Mouse (Mus musculus) cerebellum, postnatal 36 days (tissue): ENCODE measurements around the gene Polr3h.
A peak's percentile ranks its signal among the peaks of the same experiment; 100 is the strongest.
"Not testable (repeated sequence)": the region's sequence is repeated elsewhere in the genome, so short reads cannot be mapped to it uniquely, and the experiment has no call there.

ENCODE experiments used
- DNase-seq, 2 experiments: peaks; one replicate each; pipeline ENCODE4 v3.0.0; 2021 to 2022; ENCODE audit warnings: mixed read lengths in 2 of 2

Gene Polr3h

DNA sequence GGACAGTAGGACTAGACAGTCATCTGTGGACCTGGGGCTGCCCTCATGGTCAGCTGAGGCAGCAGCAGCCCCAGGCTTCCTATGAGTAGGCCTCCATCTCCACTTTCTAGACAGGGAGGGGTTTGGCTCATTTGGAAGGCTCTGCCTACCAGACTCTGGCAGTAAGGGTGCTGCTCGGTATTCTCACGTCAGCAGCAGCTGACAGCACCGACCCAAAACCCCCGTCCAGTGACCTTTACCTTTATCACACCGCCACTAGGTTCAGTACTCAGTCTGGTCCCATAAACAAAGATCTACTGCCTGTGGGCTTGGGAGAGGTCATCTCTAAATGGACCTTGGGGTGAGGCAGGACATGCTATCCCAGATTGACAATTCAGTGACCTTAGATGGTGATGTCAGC lies 10.4 kb downstream of the Polr3h start:
- DNase-seq = no peak

DNA sequence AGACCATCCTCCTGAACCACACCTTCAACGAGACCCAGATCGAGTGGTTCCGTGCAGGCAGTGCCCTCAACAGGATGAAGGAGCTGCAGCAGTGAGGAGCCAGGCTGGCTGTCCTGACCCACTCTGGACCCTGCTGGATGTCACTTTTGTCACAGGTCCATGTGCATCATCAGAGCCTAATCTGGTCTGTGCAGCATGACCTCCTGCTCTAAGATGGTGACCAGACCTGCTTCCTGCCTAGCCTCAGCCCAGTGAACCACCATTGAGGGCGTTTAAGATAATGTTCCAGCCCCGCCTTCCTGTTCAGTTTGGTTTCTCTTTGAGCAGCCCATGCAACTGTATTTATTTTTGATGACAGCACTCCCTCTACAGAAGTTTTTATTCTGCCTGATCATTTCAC lies 11.4 kb downstream of the Polr3h start:
- DNase-seq = no peak

DNA sequence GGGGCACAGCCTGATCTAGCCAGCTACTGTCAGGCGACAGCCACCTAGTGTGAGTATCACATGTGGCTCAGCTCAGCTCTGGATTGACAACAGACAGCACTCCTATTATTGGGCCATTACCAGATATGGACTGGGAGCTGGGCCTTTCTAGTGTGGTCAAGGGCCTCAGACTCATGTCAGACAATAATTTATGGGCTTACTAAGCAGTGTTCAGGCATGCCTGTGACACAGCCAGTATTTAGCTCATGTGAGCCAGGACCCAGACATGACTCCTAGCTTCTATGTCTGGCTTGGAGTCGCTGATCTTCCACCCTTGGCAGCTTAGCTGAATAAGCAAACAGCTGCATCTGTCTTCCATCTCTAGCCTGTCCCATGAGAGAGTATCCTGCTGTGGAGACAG lies 13.5 kb downstream of the Polr3h start:
- DNase-seq = no peak

- DNase-seq = not testable (repeated sequence)
Observed at GRCm38 (mm10) chr15:81908767-81909166, 17.3 kb downstream of the Polr3h start.

- no peak for DNase-seq
Observed at GRCm38 (mm10) chr15:81907953-81908352, 18.1 kb downstream of the Polr3h start.

DNA sequence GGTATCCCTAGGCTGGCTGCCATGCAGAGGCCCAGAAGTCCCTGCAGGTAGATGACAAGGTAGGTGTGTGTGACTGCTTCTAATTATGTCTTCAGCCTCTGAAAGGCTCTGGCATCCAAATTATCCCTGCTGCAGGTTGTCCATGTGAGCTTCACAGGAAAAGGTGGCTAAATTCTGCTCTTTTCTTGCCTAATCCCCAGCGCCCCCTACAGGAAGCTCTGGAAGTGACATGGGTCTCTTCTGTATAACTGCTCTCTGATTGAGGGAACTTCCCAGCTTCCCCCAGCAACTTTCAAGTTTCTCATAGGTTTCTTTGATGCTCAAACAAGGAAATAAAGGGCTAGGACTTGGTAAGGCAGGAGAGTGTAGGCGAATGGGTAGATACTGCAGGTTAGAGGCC lies 21.1 kb downstream of the Polr3h start:
- peak; percentile 82 to 83 for DNase-seq

DNA sequence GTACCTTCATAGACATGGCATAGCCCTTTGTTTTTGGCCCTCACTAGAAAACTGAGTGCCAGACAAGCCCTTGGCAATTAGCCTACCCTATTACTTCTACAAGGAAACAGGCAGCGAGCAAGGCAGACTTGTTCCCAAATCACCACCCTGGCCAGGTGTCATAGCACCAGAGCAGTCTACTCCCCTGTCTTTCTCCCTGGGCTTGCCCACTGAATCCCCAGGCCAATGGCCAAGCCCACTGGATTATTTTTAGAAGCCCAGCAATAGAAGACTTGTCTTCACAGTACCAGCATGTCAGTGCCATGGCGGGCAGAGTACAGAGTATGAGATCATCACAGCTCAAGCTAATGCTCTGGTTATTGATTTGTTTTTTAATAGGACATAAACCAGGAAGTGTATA lies 27.3 kb downstream of the Polr3h start:
- DNase-seq = peak; percentile 49 to 61

GRCm38 (mm10) chr15:81897607-81898285 lies 28.3 kb downstream of the Polr3h start:
- DNase-seq = no peak

- DNase-seq = no peak
Observed at GRCm38 (mm10) chr15:81896407-81896806, 29.6 kb downstream of the Polr3h start.

- DNase-seq = no peak
Observed at GRCm38 (mm10) chr15:81894002-81894401, 32.0 kb downstream of the Polr3h start.

GRCm38 (mm10) chr15:81891822-81892580 lies 34.0 kb downstream of the Polr3h start:
- no peak for DNase-seq

DNA sequence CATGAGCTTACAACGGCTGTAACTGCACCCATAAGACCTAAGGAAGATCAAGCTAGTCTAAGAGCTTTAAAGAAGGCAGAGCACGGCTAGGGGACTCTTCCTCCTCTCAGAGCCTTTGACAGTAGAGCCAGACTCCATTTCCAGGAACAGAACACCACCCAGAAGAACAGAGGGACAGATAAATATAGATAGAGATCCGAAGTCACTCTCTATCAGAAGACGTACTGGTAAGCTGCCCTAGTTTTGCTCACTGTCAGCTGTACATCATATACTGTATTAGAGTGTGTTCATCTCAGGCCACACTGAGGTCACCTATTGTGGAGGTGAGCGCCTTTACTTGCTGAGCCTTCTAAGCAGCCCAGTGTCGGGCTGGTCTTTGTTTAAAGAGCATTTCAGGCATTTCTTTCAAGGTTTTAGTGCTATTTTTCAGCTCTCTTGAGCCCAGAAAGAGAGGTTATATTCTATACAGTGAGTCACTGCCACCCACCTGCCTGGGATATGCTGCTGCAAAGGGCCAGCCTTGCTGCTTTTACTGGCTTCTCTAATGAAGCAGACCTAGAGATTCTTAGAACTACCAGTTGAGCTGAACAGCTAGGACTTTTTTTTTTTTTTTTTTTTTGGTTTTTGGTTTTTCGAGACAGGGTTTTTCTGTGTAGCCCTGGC lies 34.8 kb downstream of the Polr3h start:
- no peak for DNase-seq

GRCm38 (mm10) chr15:81889175-81889574 lies 36.9 kb downstream of the Polr3h start:
- peak; percentile 73 to 74 for DNase-seq

GRCm38 (mm10) chr15:81886795-81887550 lies 39.1 kb downstream of the Polr3h start:
- no peak for DNase-seq

GRCm38 (mm10) chr15:81885418-81885934 lies 40.6 kb downstream of the Polr3h start:
- DNase-seq = no peak

DNA sequence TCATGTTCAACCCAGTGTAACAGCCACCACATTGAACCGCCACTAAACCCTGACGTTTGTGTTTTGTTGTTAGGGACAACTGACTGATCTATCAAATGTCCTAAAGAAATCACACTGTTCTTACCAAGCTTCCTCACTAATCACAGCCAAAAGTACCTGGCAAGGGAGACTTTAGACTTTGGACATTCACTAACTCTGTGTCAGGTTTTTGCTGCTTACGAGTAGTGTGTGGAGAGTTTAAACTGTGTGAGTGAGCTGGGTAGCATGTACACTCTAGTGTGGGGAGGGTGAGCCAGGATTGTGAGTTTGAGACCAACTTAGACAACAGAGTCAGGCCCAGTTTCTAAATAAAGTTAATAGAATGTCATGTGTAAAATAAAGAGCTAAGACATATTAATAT lies 43.7 kb downstream of the Polr3h start:
- DNase-seq = no peak

DNA sequence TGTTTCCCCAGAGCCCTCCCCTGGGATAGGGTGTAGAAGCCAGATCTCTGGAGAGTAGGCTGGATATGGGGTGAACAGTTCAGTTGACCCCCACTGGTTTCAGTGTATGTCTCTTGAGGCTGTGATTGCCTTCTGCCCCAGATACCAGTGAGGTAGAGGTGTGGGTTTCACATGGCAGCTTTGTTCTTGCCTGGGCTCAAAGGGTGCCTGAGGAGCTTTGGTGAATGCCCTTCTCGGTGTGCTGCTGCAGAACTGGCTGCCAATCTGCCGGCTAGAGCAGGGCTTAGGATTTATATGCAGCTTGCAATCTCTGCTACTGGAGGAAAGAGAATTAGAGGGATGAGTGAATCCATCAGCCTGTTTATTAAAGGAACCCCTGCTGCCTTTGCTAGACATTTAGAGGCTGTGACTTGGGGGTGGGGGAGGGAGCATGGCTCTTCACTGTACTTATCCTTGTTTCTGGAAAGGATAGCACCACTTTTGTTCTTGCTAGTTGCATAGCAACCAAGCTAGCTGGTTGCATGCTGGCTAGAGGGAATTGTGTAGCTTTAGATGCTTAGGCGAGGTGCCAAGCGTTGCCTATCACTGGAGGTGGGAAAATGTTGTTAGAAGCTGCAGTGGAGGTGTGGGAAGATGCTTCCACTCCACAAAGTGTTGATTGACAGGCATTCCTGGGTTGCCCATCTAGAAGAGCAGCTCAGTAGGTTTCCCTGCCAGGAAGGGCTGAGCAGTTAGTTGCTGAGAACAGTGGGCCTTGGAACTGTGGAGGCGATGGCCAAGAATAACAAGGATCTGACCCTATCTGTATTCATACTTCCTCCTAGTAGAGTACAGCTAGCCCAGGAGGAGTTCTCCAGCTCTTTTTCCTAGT lies 46.3 kb downstream of the Polr3h start:
- DNase-seq = no peak

DNA sequence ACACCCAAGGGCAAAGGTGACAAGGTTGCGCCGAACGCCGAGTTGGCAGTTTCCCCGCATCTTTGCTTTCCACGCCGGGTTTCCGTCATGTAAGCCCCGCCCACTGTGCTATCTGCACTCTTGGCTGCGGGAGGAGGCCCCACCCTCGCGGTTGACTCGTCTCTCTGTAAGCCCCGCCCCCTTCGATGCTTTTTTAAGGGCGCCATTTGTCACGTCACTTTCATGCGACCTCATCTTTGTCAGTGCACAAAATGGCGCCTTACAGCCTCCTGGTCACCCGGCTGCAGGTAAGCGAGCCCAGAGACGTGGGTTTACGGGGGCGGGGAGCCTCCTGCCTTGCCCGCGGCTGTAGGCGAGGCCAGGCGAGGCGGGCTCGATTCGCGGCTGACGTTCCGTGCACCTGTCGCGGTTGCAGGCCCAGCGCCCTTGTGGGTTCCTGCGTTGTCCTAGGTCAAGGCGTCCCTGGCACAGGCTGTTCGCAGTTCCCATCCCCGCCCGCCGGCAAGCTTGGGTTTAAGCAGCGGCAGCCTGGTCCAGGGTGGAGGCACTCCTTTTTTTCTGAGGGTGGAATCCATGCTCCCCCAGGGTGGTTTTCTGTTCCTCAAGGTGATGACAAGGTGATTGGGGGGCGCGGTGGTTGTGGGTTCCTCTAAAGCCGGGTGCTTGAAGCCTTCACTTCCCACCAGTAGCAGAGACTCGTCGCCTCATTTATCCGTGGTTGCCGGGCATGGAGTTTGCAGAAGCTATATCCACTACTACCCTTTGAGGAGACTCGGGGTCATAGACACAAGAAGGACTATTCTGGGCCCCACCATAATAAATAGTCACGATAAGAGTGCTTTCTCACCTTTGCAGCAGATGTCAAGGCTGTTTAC lies 53.5 kb downstream of the Polr3h start, which contains the start of gene Aco2:
Gene Aco2 (plus strand): TSS at position 48 of the 875 bp plus-strand sequence.
- peak; percentile 99 to 100 for DNase-seq

- peak; percentile 80 to 85 for DNase-seq
Observed at GRCm38 (mm10) chr15:81871604-81872261, 54.3 kb downstream of the Polr3h start, which contains the start of gene Phf5a. Phf5a (minus strand) TSS chr15:81871911.

- no peak for DNase-seq
Observed at GRCm38 (mm10) chr15:81869985-81870384, 56.1 kb downstream of the Polr3h start.
